Mouse (Mus musculus): ENCODE data around the gene Gm17349. TPM values are rescaled to one million over a fixed set of nuclear protein-coding genes. Genes with fewer than 3 reads are reported as not detected.

Gene Gm17349
- polyA plus RNA-seq, 1 experiment from 2014 or later = 3.0 TPM

DNA sequence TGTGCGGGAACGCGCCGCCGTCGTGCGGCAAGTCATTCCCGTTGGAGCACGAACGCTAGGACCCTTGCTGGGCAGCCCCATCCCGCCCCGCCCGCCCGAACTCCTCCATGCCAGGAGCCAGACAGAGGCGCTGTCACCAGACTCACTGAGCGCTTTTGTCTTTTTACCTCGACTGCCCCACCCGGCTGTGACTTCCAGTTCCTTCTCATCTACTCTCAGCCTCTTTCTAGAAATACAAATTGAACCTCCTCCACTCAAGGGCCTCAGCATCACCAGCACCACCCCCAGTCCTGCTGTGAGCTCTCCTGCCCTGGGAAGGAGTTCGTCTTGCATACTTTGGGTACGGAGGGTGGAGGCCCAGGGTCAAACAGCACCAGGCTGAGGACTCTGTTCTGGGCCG, 51.4 kb downstream of the Gm17349 start:
- Histone ChIP-seq H3K27ac (ENCODE audit: low read depth, low read length) (no peak overlapping the region), H3K4me3 (ENCODE audit: low read depth, low read length) (0 out of 2 replicates have a peak overlapping the region, but pooled peaks have one; percentile 7), H3K4me2 (replicated peaks; ENCODE audit: low read depth) (peak overlapping the region; percentile 51), H3K9me3 (ENCODE audit: control insufficient read depth) (no peaks in the 10 kb centered on the region), H3K36me3 (ENCODE audit: control insufficient read depth, insufficient read depth) (no peaks in the 10 kb centered on the region), H3K4me1 (replicated peaks; ENCODE audit: control insufficient read depth, insufficient read depth, low read length) (no peaks in the 10 kb centered on the region), H3K9ac (ENCODE audit: low read depth, low read length) (no peak overlapping the region), H3K27me3 (replicated peaks; ENCODE audit: control insufficient read depth, insufficient read depth, low read length) (no peaks in the 10 kb centered on the region)
- 13% methylated on average over 20 of the region's 21 CpGs for WGBS
- no peak for TF ChIP-seq CTCF (IDR thresholded peaks at IDR 0.05; ENCODE audit: low read depth)
- no peak for ATAC-seq

DNA sequence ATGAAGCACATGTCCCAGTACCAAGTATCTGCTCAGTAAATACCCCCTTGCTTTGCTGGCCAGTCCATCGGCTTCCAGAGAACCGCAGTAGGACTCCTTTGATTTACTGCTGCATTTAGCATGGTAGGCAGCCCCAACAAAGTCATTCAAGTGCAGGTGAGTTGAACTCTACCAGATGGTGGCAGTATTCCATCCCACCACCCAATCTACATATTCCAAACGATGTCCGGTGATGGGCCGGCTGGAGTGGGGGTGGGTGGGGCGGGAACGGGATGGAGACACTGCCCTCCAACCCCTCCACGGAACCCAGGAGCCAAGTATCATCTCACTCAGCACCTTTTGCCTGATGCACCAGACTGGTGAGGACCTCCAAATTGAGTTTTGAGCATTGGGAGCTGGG, 52.0 kb downstream of the Gm17349 start:
- peak; percentile 61 for TF ChIP-seq CTCF (IDR thresholded peaks at IDR 0.05; ENCODE audit: low read depth)
- H3K27me3 ChIP-seq (replicated peaks; ENCODE audit: control insufficient read depth, insufficient read depth, low read length) = no peaks in the 10 kb centered on the region
- 17% methylated on average over 8 of the region's 8 CpGs for WGBS
- H3K9me3 ChIP-seq (ENCODE audit: control insufficient read depth) = no peaks in the 10 kb centered on the region
- H3K27ac ChIP-seq (ENCODE audit: low read depth, low read length) = no peak overlapping the region
- H3K36me3 ChIP-seq (ENCODE audit: control insufficient read depth, insufficient read depth) = no peaks in the 10 kb centered on the region
- H3K4me3 ChIP-seq (ENCODE audit: low read depth, low read length) = 0 out of 2 replicates have a peak overlapping the region, but pooled peaks have one; percentile 7
- no peaks in the 10 kb centered on the region for H3K4me1 ChIP-seq (replicated peaks; ENCODE audit: control insufficient read depth, insufficient read depth, low read length)
- ATAC-seq = no peak
- H3K4me2 ChIP-seq (replicated peaks; ENCODE audit: low read depth) = peak overlapping the region; percentile 51
- H3K9ac ChIP-seq (ENCODE audit: low read depth, low read length) = no peak overlapping the region

Other genes starting within 250 kb of the Gm17349 start
- 1.8 and 2.1 TPM in 2 replicates for gene Nckap5l, start 247.7 kb downstream of the Gm17349 start, polyA plus RNA-seq (2015; fragmentation: Nextera tagmentation; extraction: Ambion mirVana)
- 12.6 and 13.2 TPM in 2 replicates for gene Bcdin3d, start 230.8 kb downstream of the Gm17349 start, polyA plus RNA-seq (2015; fragmentation: Nextera tagmentation; extraction: Ambion mirVana)
- gene Faim2, start 177.3 kb downstream of the Gm17349 start, polyA plus RNA-seq (2015; fragmentation: Nextera tagmentation; extraction: Ambion mirVana) = 1.5 and 1.6 TPM in 2 replicates
- gene Aqp2, start 126.4 kb downstream of the Gm17349 start, polyA plus RNA-seq (2015; fragmentation: Nextera tagmentation; extraction: Ambion mirVana) = not detected in 2 replicates
- 0.14 TPM in 1 of 2 replicates, not detected in the other for gene Aqp5, start 114.7 kb downstream of the Gm17349 start, polyA plus RNA-seq (2015; fragmentation: Nextera tagmentation; extraction: Ambion mirVana)
- gene Aqp6, start 104.1 kb downstream of the Gm17349 start, polyA plus RNA-seq (2015; fragmentation: Nextera tagmentation; extraction: Ambion mirVana) = not detected in 2 replicates
- gene Racgap1, start 53.8 kb downstream of the Gm17349 start, polyA plus RNA-seq (2015; fragmentation: Nextera tagmentation; extraction: Ambion mirVana) = 23.2 and 25.7 TPM in 2 replicates
- gene Asic1, start 35.1 kb downstream of the Gm17349 start, polyA plus RNA-seq (2015; fragmentation: Nextera tagmentation; extraction: Ambion mirVana) = 1.4 and 2.1 TPM in 2 replicates
- 13.2 and 13.3 TPM in 2 replicates for gene Smarcd1, start 3.4 kb downstream of the Gm17349 start, polyA plus RNA-seq (2015; fragmentation: Nextera tagmentation; extraction: Ambion mirVana)
- gene Gpd1, start 12.0 kb upstream of the Gm17349 start, polyA plus RNA-seq (2015; fragmentation: Nextera tagmentation; extraction: Ambion mirVana) = 124 and 136 TPM in 2 replicates
- 298 and 301 TPM in 2 replicates for gene Cox14, start 20.1 kb upstream of the Gm17349 start, polyA plus RNA-seq (2015; fragmentation: Nextera tagmentation; extraction: Ambion mirVana)
- gene Cers5, start 67.4 kb upstream of the Gm17349 start, polyA plus RNA-seq (2015; fragmentation: Nextera tagmentation; extraction: Ambion mirVana) = 18.7 and 19.2 TPM in 2 replicates
- 64.3 and 78.9 TPM in 2 replicates for gene Lima1, start 170.0 kb upstream of the Gm17349 start, polyA plus RNA-seq (2015; fragmentation: Nextera tagmentation; extraction: Ambion mirVana)

Measured in intestine, postnatal 0 days (tissue).